Mouse (Mus musculus): ENCODE measurements around the gene Lmf1. TPM values are rescaled to one million over a fixed set of nuclear protein-coding genes. Genes with fewer than 3 reads are reported as not detected.

Lmf1 gene
- total and polyA plus RNA-seq, 2 experiments from 2014 or later, result 17.8 to 28.1 TPM

GRCm38 (mm10) chr17:25567745-25568144 is 11.1 kb upstream of the Lmf1 start:
- DNase-seq (peak; percentile 87), ATAC-seq (peak; percentile 25; the same call in 1 of the 2 replicates)
- Histone ChIP-seq H3K27ac (ENCODE audit: low read depth, low read length) (peak overlapping the region; percentile 31; the same call in 1 of the 2 replicates), H3K4me3 (ENCODE audit: low read depth, low read length) (peak overlapping the region; percentile 53), H3K27me3 (ENCODE audit: insufficient read depth, low read length) (no peaks in the 10 kb centered on the region; the same call in 1 of the 2 replicates), H3K9me3 (ENCODE audit: low read length) (no peaks in the 10 kb centered on the region), H3K4me2 (ENCODE audit: low read depth) (peak overlapping the region; percentile 96), H3K36me3 (ENCODE audit: insufficient read depth) (no peaks in the 10 kb centered on the region), H3K9ac (peak overlapping the region; percentile 62), H3K4me1 (ENCODE audit: insufficient read depth) (peaks cover 5% of the 10 kb centered on the region; the same call in 1 of the 2 replicates)
- 18% methylated on average over 14 of the region's 14 CpGs for WGBS
- peak; percentile 93 for TF ChIP-seq CTCF (IDR thresholded peaks at IDR 0.05; ENCODE audit: low read depth)

GRCm38 (mm10) chr17:25568206-25568605 is 10.7 kb upstream of the Lmf1 start:
- TF ChIP-seq CTCF (IDR thresholded peaks at IDR 0.05; ENCODE audit: low read depth), result no peak
- 20% methylated on average over 10 of the region's 10 CpGs for WGBS
- Histone ChIP-seq H3K27me3 (ENCODE audit: insufficient read depth, low read length) (no peaks in the 10 kb centered on the region; the same call in 1 of the 2 replicates), H3K27ac (ENCODE audit: low read depth, low read length) (peak overlapping the region; percentile 31; the same call in 1 of the 2 replicates), H3K4me3 (ENCODE audit: low read depth, low read length) (peak overlapping the region; percentile 53), H3K9ac (peak overlapping the region; percentile 62), H3K36me3 (ENCODE audit: insufficient read depth) (no peaks in the 10 kb centered on the region), H3K9me3 (ENCODE audit: low read length) (no peaks in the 10 kb centered on the region), H3K4me2 (ENCODE audit: low read depth) (peak overlapping the region; percentile 96), H3K4me1 (ENCODE audit: insufficient read depth) (peaks cover 5% of the 10 kb centered on the region; the same call in 1 of the 2 replicates)
- ATAC-seq (0 out of 2 replicates have a peak, but pooled peaks have one; percentile 5), DNase-seq (no peak)

GRCm38 (mm10) chr17:25568880-25569279 is 10.0 kb upstream of the Lmf1 start:
- peak overlapping the region; percentile 54 for H3K27ac ChIP-seq (ENCODE audit: low read depth, low read length)
- peak overlapping the region; percentile 62 for H3K9ac ChIP-seq
- peak overlapping the region; percentile 53 for H3K4me3 ChIP-seq (ENCODE audit: low read depth, low read length)
- H3K27me3 ChIP-seq (ENCODE audit: insufficient read depth, low read length), result no peaks in the 10 kb centered on the region; the same call in 1 of the 2 replicates
- 34% methylated on average over 11 of the region's 11 CpGs for WGBS
- DNase-seq (peak; percentile 33), ATAC-seq (no peak)
- H3K4me2 ChIP-seq (ENCODE audit: low read depth), result peak overlapping the region; percentile 96
- peaks cover 5% of the 10 kb centered on the region; the same call in 1 of the 2 replicates for H3K4me1 ChIP-seq (ENCODE audit: insufficient read depth)
- no peaks in the 10 kb centered on the region for H3K9me3 ChIP-seq (ENCODE audit: low read length)
- H3K36me3 ChIP-seq (ENCODE audit: insufficient read depth), result no peaks in the 10 kb centered on the region
- TF ChIP-seq CTCF (IDR thresholded peaks at IDR 0.05; ENCODE audit: low read depth), result no peak

GRCm38 (mm10) chr17:25569833-25570647 is 8.8 kb upstream of the Lmf1 start:
- H3K9me3 ChIP-seq (ENCODE audit: low read length), result no peaks in the 10 kb centered on the region
- DNase-seq (peak; percentile 33), ATAC-seq (peak; percentile 3)
- peak overlapping the region; percentile 50; the same call in 1 of the 2 replicates for H3K27ac ChIP-seq (ENCODE audit: low read depth, low read length)
- H3K4me3 ChIP-seq (ENCODE audit: low read depth, low read length), result peak overlapping the region; percentile 53
- peaks cover 5% of the 10 kb centered on the region; the same call in 1 of the 2 replicates for H3K4me1 ChIP-seq (ENCODE audit: insufficient read depth)
- 2% methylated on average over 53 of the region's 54 CpGs for WGBS
- no peak for TF ChIP-seq CTCF (IDR thresholded peaks at IDR 0.05; ENCODE audit: low read depth)
- peak overlapping the region; percentile 96 for H3K4me2 ChIP-seq (ENCODE audit: low read depth)
- H3K36me3 ChIP-seq (ENCODE audit: insufficient read depth), result no peaks in the 10 kb centered on the region
- peak overlapping the region; percentile 62 for H3K9ac ChIP-seq
- no peaks in the 10 kb centered on the region; the same call in 1 of the 2 replicates for H3K27me3 ChIP-seq (ENCODE audit: insufficient read depth, low read length)

GRCm38 (mm10) chr17:25570648-25571452 is 8.0 kb upstream of the Lmf1 start, which contains the start of gene Sox8:
TSS of gene Sox8 (minus strand) at chr17:25570686.
- DNase-seq, result peak; percentile 88
- Histone ChIP-seq H3K9me3 (ENCODE audit: low read length) (no peaks in the 10 kb centered on the region), H3K9ac (peak within 1 kb of the TSS; percentile 62), H3K36me3 (ENCODE audit: insufficient read depth) (no peaks in the 10 kb centered on the region), H3K27me3 (ENCODE audit: insufficient read depth, low read length) (no peaks in the 10 kb centered on the region; the same call in 1 of the 2 replicates), H3K27ac (ENCODE audit: low read depth, low read length) (peak within 1 kb of the TSS; percentile 54; the same call in 1 of the 2 replicates), H3K4me2 (ENCODE audit: low read depth) (peak within 1 kb of the TSS; percentile 96), H3K4me1 (ENCODE audit: insufficient read depth) (peaks cover 5% of the 10 kb centered on the region; the same call in 1 of the 2 replicates), H3K4me3 (ENCODE audit: low read depth, low read length) (peak within 1 kb of the TSS; percentile 53)
- TF ChIP-seq CTCF (IDR thresholded peaks at IDR 0.05; ENCODE audit: low read depth), result peak; percentile 57
- ATAC-seq, result peak; percentile 76
- WGBS, result 3% methylated on average over 57 of the region's 61 CpGs

- H3K27ac ChIP-seq (ENCODE audit: low read depth, low read length), result no peak overlapping the region
- peaks cover 5% of the 10 kb centered on the region; the same call in 1 of the 2 replicates for H3K4me1 ChIP-seq (ENCODE audit: insufficient read depth)
- no peak for TF ChIP-seq CTCF (IDR thresholded peaks at IDR 0.05; ENCODE audit: low read depth)
- H3K36me3 ChIP-seq (ENCODE audit: insufficient read depth), result no peaks in the 10 kb centered on the region
- peak overlapping the region; percentile 96 for H3K4me2 ChIP-seq (ENCODE audit: low read depth)
- ATAC-seq (no peak), DNase-seq (no peak)
- H3K27me3 ChIP-seq (ENCODE audit: insufficient read depth, low read length), result no peaks in the 10 kb centered on the region; the same call in 1 of the 2 replicates
- H3K9me3 ChIP-seq (ENCODE audit: low read length), result no peaks in the 10 kb centered on the region
- peak overlapping the region; percentile 62 for H3K9ac ChIP-seq
- peak overlapping the region; percentile 53 for H3K4me3 ChIP-seq (ENCODE audit: low read depth, low read length)
- 10% methylated on average over 8 of the region's 8 CpGs for WGBS
These were observed 7.4 kb upstream of the Lmf1 start for GRCm38 (mm10) chr17:25571453-25571820.
